Mouse (Mus musculus) megakaryocyte, embryonic 14.5 days (primary cell): ENCODE measurements at regions not wholly inside any gene's neighbourhood (a gene's known extent, or its start where the extent isn't known, plus 50 kb on each side); places are given as distances from the start of the nearest gene placed in this dataset.

Experiments
- H3K27me3 ChIP-seq: replicated peaks from 2 replicates; pipeline ENCODE3; 2012; ENCODE audit warnings: inconsistent platforms
- H3K36me3 ChIP-seq: replicated peaks from 2 replicates; pipeline ENCODE3; 2012; ENCODE audit warnings: low read length, inconsistent platforms, mixed read lengths
- H3K4me1 ChIP-seq: 2 replicates; pipeline ENCODE4 v1.6.1; 2012; ENCODE audit warnings: inconsistent platforms
- H3K4me3 ChIP-seq: replicated peaks from 2 replicates; pipeline ENCODE3; 2012; ENCODE audit warnings: moderate library complexity, mild to moderate bottlenecking, inconsistent platforms
- H3K9me3 ChIP-seq: 2 replicates; pipeline ENCODE4 v1.6.1; 2012; ENCODE audit warnings: inconsistent platforms
- FLI1 ChIP-seq: IDR thresholded peaks from 2 replicates; pipeline ENCODE4 v1.6.1; 2012; ENCODE audit warnings: low read length, inconsistent platforms, mixed read lengths
- GATA1 ChIP-seq: IDR thresholded peaks from 3 replicates; pipeline ENCODE4 v1.6.1; 2012; ENCODE audit warnings: mixed read lengths, low read length, inconsistent platforms, borderline replicate concordance

- Histone ChIP-seq H3K4me3 (no peak overlapping the region), H3K27me3 (peaks cover 4% of the 10 kb centered on the region), H3K9me3 (peaks cover 27% of the 10 kb centered on the region), H3K36me3 (no peaks in the 10 kb centered on the region), H3K4me1 (no peaks in the 10 kb centered on the region)
- TF ChIP-seq GATA1 (no peak), FLI1 (no peak)
Observed at GRCm38 (mm10) chr4:139907366-139907765, 60.5 kb downstream of the Klhdc7a start.

DNA sequence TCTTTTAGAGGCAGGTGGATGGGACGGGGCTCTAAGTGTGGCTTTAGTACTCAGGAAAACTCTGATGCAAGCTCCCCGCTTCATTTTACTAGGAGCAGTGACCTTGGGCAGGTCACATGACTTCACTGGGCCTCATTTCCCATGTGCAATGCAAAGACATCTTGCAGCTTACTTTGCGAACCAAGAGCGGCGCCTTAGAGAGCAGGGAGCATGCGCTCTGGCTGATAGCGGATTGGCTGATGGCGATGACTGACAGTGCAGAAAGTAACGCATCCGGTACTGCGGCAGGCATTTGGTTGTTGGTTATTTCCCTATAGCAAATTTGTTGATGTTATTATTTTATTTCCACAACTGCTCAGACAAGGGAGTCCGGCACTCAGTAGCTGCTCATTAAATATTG is 61.6 kb downstream of the Klhdc7a start:
- TF ChIP-seq GATA1: no peak
- no peak for TF ChIP-seq FLI1
- H3K9me3 ChIP-seq: peaks cover 28% of the 10 kb centered on the region

DNA sequence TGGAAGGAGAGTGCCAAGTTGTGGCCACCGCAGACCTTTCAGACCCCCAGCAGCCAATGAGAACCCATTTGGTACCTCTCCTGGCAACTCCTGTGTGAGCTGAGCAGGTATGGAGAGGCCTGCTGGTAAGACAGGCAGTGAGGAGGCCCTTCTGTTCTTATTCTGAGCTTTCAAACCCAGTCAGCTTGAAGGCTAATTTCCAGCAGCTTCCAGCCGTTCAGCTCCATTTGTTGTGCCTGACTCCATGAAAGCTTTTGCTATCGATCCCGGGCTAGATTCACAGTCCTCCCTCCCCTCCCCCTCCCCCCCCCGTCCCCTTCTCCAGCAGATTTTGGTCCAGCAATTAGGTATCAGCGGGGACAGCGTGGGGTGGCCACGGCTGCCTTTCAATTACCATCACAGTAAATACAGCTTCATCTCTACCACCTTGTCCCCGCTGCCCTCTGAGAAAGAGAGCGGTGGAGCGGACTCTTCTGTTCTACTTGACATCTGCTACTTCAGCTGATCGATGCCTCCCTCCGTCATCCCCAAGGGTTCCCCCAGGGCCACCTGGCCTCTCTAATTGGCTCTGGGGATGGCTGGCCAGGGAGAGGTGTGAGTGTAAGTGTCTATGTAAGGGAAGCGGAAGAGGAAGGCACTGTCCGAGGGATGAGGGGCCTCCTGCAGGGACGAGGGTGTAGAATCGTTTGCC is 62.6 kb downstream of the Klhdc7a start:
- Histone ChIP-seq H3K4me3 (no peak overlapping the region), H3K36me3 (no peaks in the 10 kb centered on the region), H3K27me3 (no peaks in the 10 kb centered on the region), H3K9me3 (peaks cover 32% of the 10 kb centered on the region), H3K4me1 (no peaks in the 10 kb centered on the region)
- TF ChIP-seq FLI1: no peak
- no peak for TF ChIP-seq GATA1

More for the DNA sequence above, 61.6 kb downstream of the Klhdc7a start:
- Histone ChIP-seq H3K4me1 (no peaks in the 10 kb centered on the region), H3K36me3 (no peaks in the 10 kb centered on the region), H3K27me3 (no peaks in the 10 kb centered on the region), H3K4me3 (no peak overlapping the region)

- Histone ChIP-seq H3K9me3 (peaks cover 56% of the 10 kb centered on the region), H3K4me3 (no peak overlapping the region), H3K4me1 (no peaks in the 10 kb centered on the region), H3K36me3 (no peaks in the 10 kb centered on the region), H3K27me3 (no peaks in the 10 kb centered on the region)
- TF ChIP-seq GATA1 (no peak), FLI1 (no peak)
Observed at GRCm38 (mm10) chr4:139899960-139900359, 66.6 kb upstream of the Pax7 start.

DNA sequence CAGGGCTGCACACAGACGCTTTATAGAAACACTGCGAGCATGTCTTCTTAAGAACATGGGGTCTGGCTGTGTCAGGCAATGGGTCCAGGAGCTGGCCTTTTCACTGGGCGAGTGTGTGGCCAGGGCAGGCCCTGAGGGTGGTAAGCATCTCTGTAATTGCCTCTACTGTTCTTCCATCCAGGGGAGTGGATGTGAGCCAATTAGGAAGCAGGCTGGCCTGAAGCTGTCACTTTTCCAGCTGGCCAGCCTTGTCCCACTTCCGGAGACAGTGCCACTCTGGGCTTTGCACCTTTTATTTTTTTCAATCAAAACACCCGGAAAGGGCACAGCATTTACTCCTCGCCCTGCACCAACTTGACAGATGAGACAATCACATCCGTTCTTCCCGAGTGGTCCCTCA is 66.1 kb upstream of the Pax7 start:
- Histone ChIP-seq H3K4me3 (no peak overlapping the region), H3K4me1 (no peaks in the 10 kb centered on the region), H3K27me3 (no peaks in the 10 kb centered on the region), H3K9me3 (peaks cover 56% of the 10 kb centered on the region), H3K36me3 (no peaks in the 10 kb centered on the region)
- no peak for TF ChIP-seq GATA1
- TF ChIP-seq FLI1: no peak

- no peak for TF ChIP-seq FLI1
- TF ChIP-seq GATA1: no peak
- Histone ChIP-seq H3K4me1 (no peaks in the 10 kb centered on the region), H3K4me3 (no peak overlapping the region), H3K36me3 (no peaks in the 10 kb centered on the region), H3K9me3 (peaks cover 16% of the 10 kb centered on the region), H3K27me3 (no peaks in the 10 kb centered on the region)
Observed at GRCm38 (mm10) chr4:139892678-139893077, 59.4 kb upstream of the Pax7 start.

GRCm38 (mm10) chr4:139889013-139889412 is 55.7 kb upstream of the Pax7 start:
- Histone ChIP-seq H3K36me3 (no peaks in the 10 kb centered on the region), H3K4me1 (no peaks in the 10 kb centered on the region), H3K27me3 (no peaks in the 10 kb centered on the region), H3K4me3 (no peak overlapping the region), H3K9me3 (no peaks in the 10 kb centered on the region)
- TF ChIP-seq GATA1 (no peak), FLI1 (no peak)
